Mouse (Mus musculus): Measurements from ENCODE around the gene Nfatc4. TPM values are rescaled to one million over a fixed set of nuclear protein-coding genes. Genes with fewer than 3 reads are reported as not detected.

Nfatc4 gene
- polyA plus RNA-seq, 1 experiment, result 7.6 TPM

GRCm38 (mm10) chr14:55862970-55863369 lies 40.0 kb downstream of the Nfatc4 start:
- Histone ChIP-seq H3K4me3 (ENCODE audit: low read depth, low read length) (no peak overlapping the region), H3K4me1 (ENCODE audit: control insufficient read depth, insufficient read depth, insufficient read length, low read length) (no peaks in the 10 kb centered on the region), H3K27me3 (ENCODE audit: control insufficient read depth, insufficient read depth, low read length) (no peaks in the 10 kb centered on the region), H3K27ac (ENCODE audit: insufficient read depth, low read depth, low read length) (no peak overlapping the region), H3K36me3 (ENCODE audit: control insufficient read depth, insufficient read depth, low read length) (no peaks in the 10 kb centered on the region)
- TF ChIP-seq POLR2A (IDR thresholded peaks at IDR 0.05; ENCODE audit: low read depth, low read length) (no peak), CTCF (IDR thresholded peaks at IDR 0.05; ENCODE audit: extremely low read depth, insufficient read length, insufficient replicate concordance, low read depth, low read length) (no peak)
- 94% methylated on average over 10 of the region's 10 CpGs for WGBS

GRCm38 (mm10) chr14:55863773-55864172 lies 40.8 kb downstream of the Nfatc4 start:
- H3K4me1 ChIP-seq (ENCODE audit: control insufficient read depth, insufficient read depth, insufficient read length, low read length), result no peaks in the 10 kb centered on the region
- peak; percentile 92 for TF ChIP-seq CTCF (IDR thresholded peaks at IDR 0.05; ENCODE audit: extremely low read depth, insufficient read length, insufficient replicate concordance, low read depth, low read length)
- TF ChIP-seq POLR2A (IDR thresholded peaks at IDR 0.05; ENCODE audit: low read depth, low read length), result no peak
- H3K4me3 ChIP-seq (ENCODE audit: low read depth, low read length), result no peak overlapping the region
- WGBS, result 29% methylated on average over 7 of the region's 7 CpGs
- no peaks in the 10 kb centered on the region for H3K27me3 ChIP-seq (ENCODE audit: control insufficient read depth, insufficient read depth, low read length)
- no peak overlapping the region for H3K27ac ChIP-seq (ENCODE audit: insufficient read depth, low read depth, low read length)
- no peaks in the 10 kb centered on the region for H3K36me3 ChIP-seq (ENCODE audit: control insufficient read depth, insufficient read depth, low read length)

DNA sequence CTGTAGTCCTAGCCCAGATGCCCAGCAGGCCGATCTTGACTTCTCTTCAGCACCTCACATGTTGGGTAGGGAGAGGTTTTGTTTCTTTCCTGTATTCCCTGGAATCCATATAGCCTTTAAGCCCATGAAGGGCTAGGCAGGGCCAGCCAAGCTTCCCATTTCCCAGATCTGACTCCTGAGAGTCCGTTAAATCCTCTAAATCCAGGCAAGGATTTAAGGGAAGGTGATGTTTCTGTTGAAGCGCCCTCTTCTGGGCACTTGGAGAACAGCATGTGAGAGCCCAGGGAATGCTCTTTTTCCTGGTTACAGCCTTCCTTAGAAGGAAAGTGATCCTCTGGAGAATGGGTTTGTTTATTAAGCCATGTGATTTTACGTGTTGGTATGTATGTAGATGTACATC lies 44.0 kb downstream of the Nfatc4 start:
- TF ChIP-seq CTCF (IDR thresholded peaks at IDR 0.05; ENCODE audit: extremely low read depth, insufficient read length, insufficient replicate concordance, low read depth, low read length) (peak; percentile 61; the same call in 1 of the 2 replicates), POLR2A (IDR thresholded peaks at IDR 0.05; ENCODE audit: low read depth, low read length) (no peak)
- H3K4me1 ChIP-seq (ENCODE audit: control insufficient read depth, insufficient read depth, insufficient read length, low read length), result no peaks in the 10 kb centered on the region
- H3K27me3 ChIP-seq (ENCODE audit: control insufficient read depth, insufficient read depth, low read length), result no peaks in the 10 kb centered on the region
- no peaks in the 10 kb centered on the region for H3K36me3 ChIP-seq (ENCODE audit: control insufficient read depth, insufficient read depth, low read length)
- H3K4me3 ChIP-seq (ENCODE audit: low read depth, low read length), result no peak overlapping the region
- H3K27ac ChIP-seq (ENCODE audit: insufficient read depth, low read depth, low read length), result no peak overlapping the region
- WGBS, result 33% methylated on average over 4 of the region's 4 CpGs

DNA sequence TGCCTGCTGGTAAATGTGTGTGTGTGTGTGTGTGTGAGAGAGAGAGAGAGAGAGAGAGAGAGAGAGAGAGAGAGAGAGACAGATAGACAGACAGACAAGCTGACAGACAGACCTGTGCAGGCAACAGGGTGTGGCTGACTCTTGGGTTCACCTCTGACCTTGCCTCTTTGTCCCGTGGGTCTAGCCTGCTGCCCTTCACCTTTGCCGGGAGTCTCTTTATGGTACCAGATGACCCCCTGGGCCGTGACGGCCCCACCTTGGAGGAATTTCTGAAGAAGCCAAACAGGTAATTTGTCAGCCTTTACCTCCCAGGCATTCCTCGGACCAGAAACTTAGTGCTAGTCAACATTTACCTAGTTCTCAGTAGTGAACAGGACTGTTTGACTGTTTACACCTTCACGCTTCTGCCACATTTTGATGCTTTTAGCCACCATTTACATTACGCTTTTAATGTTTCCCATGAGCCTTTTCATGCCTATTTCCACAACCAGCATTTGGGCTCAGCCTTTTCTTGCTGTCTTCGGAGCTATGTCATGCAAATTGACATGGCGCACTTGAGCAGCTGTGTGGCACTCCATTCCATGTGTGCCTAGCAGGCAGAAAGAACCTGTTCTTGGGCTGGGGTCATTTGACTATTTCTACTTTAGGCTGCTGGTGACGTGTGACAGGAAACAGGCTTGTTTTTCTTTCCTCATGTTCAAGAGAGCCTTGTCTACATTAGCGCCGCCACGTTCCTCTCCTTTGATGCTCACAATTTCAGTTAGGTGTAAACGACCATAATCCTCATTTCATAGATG lies 45.5 kb downstream of the Nfatc4 start:
- 89% methylated on average over 14 of the region's 14 CpGs for WGBS
- Histone ChIP-seq H3K4me3 (ENCODE audit: low read depth, low read length) (no peak overlapping the region), H3K4me1 (ENCODE audit: control insufficient read depth, insufficient read depth, insufficient read length, low read length) (no peaks in the 10 kb centered on the region), H3K27me3 (ENCODE audit: control insufficient read depth, insufficient read depth, low read length) (no peaks in the 10 kb centered on the region), H3K27ac (ENCODE audit: insufficient read depth, low read depth, low read length) (no peak overlapping the region), H3K36me3 (ENCODE audit: control insufficient read depth, insufficient read depth, low read length) (no peaks in the 10 kb centered on the region)
- TF ChIP-seq CTCF (IDR thresholded peaks at IDR 0.05; ENCODE audit: extremely low read depth, insufficient read length, insufficient replicate concordance, low read depth, low read length) (no peak), POLR2A (IDR thresholded peaks at IDR 0.05; ENCODE audit: low read depth, low read length) (no peak)

DNA sequence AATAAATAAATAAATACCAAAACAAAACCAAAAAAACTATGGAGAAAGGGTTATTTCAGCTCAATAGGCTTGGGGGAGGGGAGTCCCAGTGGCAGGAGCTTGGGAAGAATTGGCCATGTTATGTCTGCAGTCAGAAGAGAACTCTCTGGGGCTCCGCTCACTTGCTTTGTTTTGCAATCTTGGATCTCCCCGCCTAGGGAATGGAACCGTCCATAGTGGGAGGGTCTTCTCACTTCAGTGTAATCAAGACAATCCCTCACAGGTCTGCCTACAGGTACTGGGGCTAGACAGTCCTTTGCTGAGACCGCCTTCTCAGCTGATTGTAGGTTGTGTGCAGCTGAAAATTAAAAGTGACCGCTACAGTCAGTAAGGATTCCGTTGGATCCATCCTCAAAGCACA lies 46.6 kb downstream of the Nfatc4 start:
- TF ChIP-seq CTCF (IDR thresholded peaks at IDR 0.05; ENCODE audit: extremely low read depth, insufficient read length, insufficient replicate concordance, low read depth, low read length) (no peak), POLR2A (IDR thresholded peaks at IDR 0.05; ENCODE audit: low read depth, low read length) (no peak)
- H3K36me3 ChIP-seq (ENCODE audit: control insufficient read depth, insufficient read depth, low read length), result no peaks in the 10 kb centered on the region
- 94% methylated on average over 6 of the region's 6 CpGs for WGBS
- H3K27me3 ChIP-seq (ENCODE audit: control insufficient read depth, insufficient read depth, low read length), result no peaks in the 10 kb centered on the region
- peaks cover 1% of the 10 kb centered on the region; the same call in 1 of the 2 replicates for H3K4me1 ChIP-seq (ENCODE audit: control insufficient read depth, insufficient read depth, insufficient read length, low read length)
- no peak overlapping the region for H3K4me3 ChIP-seq (ENCODE audit: low read depth, low read length)
- H3K27ac ChIP-seq (ENCODE audit: insufficient read depth, low read depth, low read length), result no peak overlapping the region

DNA sequence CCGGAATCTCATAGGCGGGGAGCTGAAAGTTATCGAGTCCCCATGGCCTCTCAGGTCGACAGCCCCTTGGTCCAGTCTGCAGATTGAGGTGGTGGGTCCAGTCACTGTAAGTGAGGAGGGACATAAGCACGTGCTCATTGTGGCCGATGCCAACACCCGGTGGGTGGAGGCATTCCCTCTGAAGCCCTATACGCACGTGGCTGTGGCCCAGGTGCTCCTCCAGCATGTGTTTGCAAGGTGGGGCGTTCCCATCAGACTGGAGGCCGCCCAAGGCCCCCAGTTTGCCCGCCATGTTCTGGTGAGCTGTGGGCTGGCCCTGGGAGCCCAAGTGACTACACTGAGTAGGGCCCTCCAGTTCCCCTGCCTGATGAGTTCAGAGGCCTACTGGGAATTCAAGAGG lies 49.1 kb downstream of the Nfatc4 start:
- Histone ChIP-seq H3K27ac (ENCODE audit: insufficient read depth, low read depth, low read length) (no peak overlapping the region), H3K27me3 (ENCODE audit: control insufficient read depth, insufficient read depth, low read length) (no peaks in the 10 kb centered on the region), H3K36me3 (ENCODE audit: control insufficient read depth, insufficient read depth, low read length) (no peaks in the 10 kb centered on the region), H3K4me3 (ENCODE audit: low read depth, low read length) (no peak overlapping the region), H3K4me1 (ENCODE audit: control insufficient read depth, insufficient read depth, insufficient read length, low read length) (peaks cover 1% of the 10 kb centered on the region; the same call in 1 of the 2 replicates)
- TF ChIP-seq CTCF (IDR thresholded peaks at IDR 0.05; ENCODE audit: extremely low read depth, insufficient read length, insufficient replicate concordance, low read depth, low read length) (no peak), POLR2A (IDR thresholded peaks at IDR 0.05; ENCODE audit: low read depth, low read length) (no peak)
- 83% methylated on average over 12 of the region's 12 CpGs for WGBS

DNA sequence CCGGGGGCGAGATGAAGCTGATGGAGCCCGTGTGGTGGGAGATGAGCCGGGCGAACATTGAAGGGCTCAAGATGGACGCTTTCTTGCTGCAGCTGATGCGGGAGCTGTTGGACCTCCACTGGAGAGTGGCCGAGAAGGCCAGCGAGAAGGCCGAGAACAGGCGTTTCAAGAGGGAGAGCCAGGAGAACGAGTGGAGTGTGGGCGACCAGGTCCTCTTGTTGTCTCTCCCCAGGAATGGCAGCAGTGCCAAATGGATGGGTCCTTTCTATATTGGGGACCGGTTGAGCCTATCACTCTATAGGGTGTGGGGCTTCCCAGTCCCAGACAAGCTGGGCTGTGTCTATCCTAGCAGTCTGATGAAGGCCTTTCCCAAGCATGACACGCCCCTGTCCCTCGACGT lies 49.6 kb downstream of the Nfatc4 start:
- no peaks in the 10 kb centered on the region for H3K27me3 ChIP-seq (ENCODE audit: control insufficient read depth, insufficient read depth, low read length)
- H3K4me1 ChIP-seq (ENCODE audit: control insufficient read depth, insufficient read depth, insufficient read length, low read length), result peaks cover 1% of the 10 kb centered on the region; the same call in 1 of the 2 replicates
- no peak overlapping the region for H3K4me3 ChIP-seq (ENCODE audit: low read depth, low read length)
- 84% methylated on average over 17 of the region's 17 CpGs for WGBS
- H3K27ac ChIP-seq (ENCODE audit: insufficient read depth, low read depth, low read length), result no peak overlapping the region
- TF ChIP-seq POLR2A (IDR thresholded peaks at IDR 0.05; ENCODE audit: low read depth, low read length) (no peak), CTCF (IDR thresholded peaks at IDR 0.05; ENCODE audit: extremely low read depth, insufficient read length, insufficient replicate concordance, low read depth, low read length) (no peak)
- no peaks in the 10 kb centered on the region for H3K36me3 ChIP-seq (ENCODE audit: control insufficient read depth, insufficient read depth, low read length)
